Mouse (Mus musculus) activated CD4-positive, CD25-positive, alpha-beta regulatory T cell, adult 4 months (primary cell): ENCODE measurements at regions not wholly inside any gene's neighbourhood (a gene's known extent, or its start where the extent isn't known, plus 50 kb on each side); places are given as distances from the start of the nearest gene placed in this dataset.

Experiments used
- ATAC-seq: one replicate; pipeline ENCODE4 v1.8.0; 2017

DNA sequence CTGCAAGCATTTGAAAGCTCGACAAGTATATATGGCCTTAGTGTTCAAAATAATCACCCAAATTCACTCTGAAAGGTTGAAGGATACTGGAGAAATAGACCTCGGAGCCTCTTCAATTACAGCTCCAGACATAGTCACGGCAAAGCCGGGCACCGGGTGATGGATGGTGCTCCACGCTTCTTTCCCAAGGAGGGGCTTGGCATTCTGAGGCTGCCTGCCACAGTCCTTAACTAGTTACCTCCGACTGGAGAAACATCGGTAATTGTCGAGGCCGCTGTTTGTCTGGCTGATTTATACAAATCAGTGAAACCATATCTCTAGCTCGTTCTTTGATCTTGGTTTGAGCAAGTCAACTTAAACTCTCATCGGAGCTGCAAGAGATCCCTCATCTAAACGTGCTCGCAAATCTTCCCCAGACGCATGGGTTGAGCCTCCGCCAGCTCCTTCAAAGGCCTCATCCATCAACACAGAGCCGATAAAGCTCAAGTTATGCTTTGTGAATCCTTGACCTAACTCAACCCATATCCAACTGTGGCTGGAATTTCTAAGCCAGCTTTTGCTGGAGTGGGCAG is 145.4 kb upstream of the Stx16 start:
- ATAC-seq = no peak

GRCm38 (mm10) chr2:173935706-173936105 is 140.4 kb upstream of the Stx16 start:
- ATAC-seq = no peak

DNA sequence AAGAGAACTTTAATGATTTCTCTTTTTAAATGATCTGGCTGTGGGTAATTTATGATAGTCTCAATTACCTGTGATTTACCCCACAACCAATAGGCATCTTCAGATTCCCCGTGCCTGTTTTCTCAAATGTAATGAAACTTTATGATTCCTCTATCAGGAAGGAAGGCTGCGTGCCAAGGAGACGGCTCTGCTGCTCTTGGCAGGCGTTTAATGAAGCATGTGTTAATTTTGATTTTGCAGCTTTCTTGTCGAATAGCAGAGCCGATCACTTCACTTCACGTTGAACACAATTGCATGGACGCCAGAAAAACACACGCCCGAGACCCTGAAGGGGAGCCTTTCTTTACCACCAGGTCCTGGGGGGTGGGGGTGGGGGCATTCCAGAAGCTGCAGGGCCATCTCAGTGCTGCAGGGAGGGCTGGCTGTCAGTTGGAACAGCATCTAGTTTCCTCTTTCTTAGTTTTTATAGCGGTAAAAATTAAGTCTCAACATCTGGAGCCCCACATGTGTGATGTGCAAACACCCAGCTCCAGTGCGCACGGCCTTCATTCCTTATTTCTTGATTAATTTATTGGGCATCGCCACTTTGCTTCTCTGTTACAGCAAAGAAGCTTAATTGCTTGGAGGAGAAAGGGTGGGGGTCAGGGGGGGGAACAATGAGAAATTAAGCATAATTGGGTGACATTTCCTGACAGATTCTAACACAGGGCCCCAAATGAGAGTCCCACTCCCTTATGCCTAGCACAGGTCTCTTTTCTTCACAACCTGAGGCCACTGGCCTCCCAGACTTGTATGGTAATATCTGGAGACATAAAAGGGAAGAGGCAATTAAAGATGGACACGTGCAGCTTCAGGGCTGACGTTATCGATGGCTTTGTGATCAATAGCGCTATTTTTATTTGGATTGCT is 138.3 kb upstream of the Stx16 start:
- ATAC-seq = no peak

GRCm38 (mm10) chr2:173938440-173938787 is 137.7 kb upstream of the Stx16 start:
- ATAC-seq = no peak

- no peak for ATAC-seq
These were observed 130.7 kb upstream of the Stx16 start for GRCm38 (mm10) chr2:173945441-173945840.

DNA sequence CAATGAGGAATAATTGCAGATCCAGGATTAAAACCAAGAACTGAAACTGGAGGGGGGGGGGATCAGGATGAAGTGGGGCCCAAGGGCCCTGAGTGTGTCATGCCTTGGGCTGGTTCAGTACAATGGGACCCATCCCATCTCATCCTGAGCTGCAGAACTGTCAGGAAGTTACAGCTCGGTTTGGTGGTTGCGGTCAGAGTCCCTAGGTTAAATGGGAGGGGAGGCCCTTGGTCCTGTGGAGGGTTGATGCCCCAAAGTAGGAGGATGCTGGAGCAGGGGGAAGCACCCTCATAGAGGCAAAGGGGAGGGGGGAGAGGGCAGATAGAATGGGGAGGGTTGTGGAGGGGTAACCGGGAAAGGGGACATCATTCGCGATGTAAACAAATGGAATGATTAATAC is 127.5 kb upstream of the Stx16 start:
- no peak for ATAC-seq

DNA sequence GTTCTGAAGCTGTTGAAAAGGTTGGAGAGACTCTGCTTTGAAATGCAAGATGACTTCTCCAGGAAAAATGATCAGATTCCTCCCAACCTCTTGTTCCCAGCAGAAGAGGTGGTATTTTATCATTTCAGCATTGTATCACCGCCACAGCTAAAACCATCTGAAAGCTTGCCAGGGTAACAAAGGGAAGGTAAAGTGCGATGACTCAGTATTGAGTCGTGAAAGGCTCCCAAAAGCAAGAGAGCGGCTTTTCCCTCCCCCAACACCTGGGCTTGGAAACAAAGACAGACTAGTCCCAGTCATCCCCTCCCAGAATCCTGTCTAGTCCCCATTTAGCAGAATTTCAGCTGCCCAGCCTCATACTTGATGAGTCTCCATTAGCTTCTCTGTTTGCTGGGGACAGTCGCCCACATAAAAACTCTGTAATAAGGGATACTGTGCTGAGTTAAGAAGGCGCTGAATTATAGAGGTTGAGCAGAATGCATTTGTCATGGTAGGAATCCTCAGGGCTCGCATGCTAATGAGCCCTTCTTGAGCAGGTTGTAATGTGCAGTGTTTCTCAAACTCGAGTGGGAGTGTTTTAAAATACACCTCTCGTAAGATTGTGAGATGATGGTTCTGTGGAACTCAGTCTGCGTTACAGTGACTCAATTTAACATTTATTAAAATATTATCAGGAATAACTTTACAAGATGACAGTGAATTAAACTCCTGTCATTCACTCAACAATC is 125.8 kb upstream of the Stx16 start:
- ATAC-seq = no peak

- ATAC-seq = no peak
These were observed 110.0 kb upstream of the Stx16 start for GRCm38 (mm10) chr2:173966111-173966510.

DNA sequence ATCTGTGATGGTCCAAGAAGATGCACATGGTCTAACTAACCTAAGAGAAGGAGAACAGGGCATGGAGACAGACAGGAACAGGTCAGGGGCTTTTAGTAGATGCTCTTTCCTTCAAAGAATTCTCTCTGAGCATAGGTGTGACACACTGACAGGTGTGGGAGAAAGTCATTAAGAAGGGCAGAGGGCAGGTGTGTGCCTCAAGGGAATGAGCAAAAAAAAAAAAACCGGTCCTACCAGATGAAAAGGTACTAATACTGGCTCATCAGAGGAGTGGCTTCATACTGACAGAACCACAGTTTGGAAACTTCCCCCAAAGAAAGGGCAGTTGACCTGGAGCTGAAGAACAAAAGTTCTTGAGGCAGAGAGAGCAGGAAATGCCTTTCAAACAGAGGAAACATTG is 105.3 kb upstream of the Stx16 start:
- ATAC-seq = no peak

DNA sequence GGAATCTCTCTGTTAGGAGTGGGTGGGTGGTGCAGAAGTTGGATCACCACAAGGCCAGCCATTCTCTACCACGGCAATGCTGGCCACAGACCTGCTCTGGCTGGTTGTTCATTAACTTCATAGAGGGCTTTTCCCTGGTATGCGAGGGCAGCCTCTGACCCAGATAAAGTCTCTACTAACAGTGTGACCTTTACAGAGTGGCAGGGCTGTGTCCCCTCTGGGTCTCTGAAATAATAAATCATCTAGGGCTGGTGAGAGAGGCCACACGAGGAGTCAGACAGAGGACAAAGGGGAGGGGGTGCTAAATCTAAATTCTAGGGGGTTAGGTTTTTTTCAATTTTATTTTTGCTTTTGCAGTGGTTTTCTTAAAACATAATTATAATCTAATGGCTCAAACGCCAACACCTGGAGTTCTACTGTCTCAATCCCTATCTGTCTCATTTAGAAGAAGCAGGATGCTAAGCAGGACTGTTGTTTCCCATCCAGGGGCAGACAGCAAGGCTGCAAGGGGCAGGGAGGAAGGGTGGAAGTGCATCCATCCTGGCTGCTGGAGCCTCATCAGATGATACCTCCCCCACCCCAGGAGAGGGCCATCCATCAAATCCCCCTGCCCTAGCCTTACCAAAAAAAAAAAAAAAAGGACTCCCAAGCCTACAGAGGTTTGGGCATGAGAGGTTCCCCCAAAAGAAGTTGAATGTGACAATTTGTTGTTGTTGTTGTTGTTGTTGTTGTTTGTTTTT is 99.6 kb upstream of the Stx16 start:
- ATAC-seq = no peak

DNA sequence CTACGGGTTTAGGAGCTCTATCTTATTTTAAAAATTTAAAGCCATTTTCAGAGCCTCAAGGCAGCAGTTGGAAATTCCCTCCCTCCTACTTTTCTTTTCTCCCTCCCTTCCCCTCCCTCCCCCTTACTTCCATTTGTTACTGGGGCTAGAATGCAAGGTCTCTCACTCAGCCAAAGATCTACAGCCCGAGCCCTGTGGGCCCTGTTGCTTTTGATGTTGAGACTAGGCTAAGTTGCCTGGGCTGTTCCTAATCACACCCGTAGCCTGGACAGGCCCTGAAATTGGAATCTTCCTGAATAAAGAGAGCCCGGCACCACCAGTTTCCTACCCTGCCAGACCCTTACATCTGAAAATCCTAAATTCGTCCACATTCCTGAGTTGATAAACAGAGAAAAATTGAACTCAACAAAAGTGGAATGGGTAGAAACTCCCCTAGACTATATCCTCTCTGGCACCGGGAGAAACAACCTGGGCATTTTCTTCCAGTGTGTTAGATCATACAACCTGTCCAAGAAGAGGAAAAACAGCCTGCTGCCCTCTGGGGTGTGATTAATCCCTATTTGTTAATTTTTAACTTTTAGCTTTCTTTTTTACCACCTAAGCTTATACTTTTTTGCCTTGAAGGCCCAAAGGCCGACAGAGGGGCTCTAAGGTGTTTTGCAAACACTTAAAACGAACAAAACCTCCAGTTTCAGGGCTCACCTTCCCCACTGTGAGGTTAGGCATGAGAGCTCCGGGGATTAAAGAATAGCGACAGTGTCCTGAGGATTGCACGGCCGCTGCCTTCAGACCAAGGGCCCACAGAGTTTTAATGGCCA is 98.7 kb upstream of the Stx16 start:
- ATAC-seq = no peak

- no peak for ATAC-seq
These were observed 97.9 kb upstream of the Stx16 start for GRCm38 (mm10) chr2:173978138-173978765.

GRCm38 (mm10) chr2:173981036-173981435 is 95.1 kb upstream of the Stx16 start:
- no peak for ATAC-seq

DNA sequence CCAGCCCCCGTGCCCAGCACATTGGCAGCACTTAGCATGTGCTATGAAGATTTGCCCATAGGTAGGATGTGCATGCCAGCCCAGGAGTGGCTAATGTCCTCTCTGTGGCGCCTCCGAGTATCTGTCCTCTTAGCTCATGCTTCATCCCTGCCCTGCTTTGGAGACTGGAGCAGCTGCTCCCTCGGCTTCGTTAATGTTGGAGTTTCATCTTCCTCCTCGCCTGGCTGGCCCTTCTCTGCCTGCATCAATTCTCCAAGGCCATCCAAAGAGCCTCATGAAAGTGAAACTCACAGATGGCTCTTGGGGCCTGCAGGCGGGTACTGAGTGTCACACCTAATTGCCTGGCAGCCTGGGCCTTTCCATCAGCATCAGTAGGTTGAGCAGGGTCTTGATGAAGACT is 88.6 kb upstream of the Stx16 start:
- no peak for ATAC-seq

GRCm38 (mm10) chr2:173987921-173988320 is 88.2 kb upstream of the Stx16 start:
- ATAC-seq = no peak

DNA sequence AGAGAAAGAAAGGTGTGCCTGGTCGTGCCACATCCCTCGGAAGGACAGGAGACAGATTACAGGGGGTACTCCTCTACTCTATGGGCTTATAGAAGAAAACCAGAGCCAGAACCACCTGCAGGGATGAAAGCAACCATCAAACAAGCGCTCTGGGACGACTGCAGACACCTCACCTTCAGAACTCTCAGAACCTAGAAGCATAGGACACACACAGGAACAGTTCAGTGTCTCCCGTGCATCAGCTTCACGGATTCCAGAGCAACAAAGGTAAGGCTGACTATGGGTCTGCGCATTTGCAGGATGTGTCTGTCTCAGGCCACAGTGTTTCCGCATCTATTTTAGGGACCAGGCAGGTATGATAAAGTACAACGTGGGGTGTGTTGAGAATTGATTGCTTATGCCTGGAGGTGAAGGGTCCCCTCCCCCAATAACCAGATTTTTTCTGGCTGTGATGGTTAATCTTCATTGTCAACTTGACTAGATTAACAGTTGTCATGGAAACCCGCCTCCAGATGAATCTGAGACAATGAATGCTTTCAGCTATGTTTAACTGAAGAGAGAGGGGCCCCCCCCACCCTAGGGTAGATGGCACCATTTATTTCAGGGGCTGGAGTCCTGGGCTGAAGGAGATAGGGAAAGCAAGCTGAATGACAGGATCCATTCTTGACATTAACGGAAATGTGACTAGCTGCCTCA is 87.3 kb upstream of the Stx16 start:
- ATAC-seq = no peak

DNA sequence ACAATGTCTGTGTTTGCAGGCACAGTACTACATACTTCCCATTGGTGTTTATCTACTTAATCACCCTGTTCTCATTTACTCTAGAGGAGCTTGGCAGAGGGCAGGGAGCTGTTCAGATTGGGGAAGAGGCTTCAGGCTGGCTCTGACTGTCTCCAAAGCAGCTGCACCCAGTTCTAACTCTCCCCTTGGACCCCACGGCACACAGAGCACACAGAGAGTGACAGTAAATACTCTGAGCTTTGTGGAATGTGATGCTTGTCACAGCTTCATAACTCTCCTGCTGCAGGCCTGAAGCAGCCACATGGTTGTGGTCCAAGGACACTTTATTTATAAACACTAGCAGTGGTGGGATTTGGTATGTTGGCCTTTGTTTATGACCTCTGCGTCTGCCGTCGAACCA is 85.4 kb upstream of the Stx16 start:
- ATAC-seq = no peak

- no peak for ATAC-seq
These were observed 84.7 kb upstream of the Stx16 start for GRCm38 (mm10) chr2:173991447-173991846.

- ATAC-seq = no peak
These were observed 84.1 kb upstream of the Stx16 start for GRCm38 (mm10) chr2:173992041-173992440.

DNA sequence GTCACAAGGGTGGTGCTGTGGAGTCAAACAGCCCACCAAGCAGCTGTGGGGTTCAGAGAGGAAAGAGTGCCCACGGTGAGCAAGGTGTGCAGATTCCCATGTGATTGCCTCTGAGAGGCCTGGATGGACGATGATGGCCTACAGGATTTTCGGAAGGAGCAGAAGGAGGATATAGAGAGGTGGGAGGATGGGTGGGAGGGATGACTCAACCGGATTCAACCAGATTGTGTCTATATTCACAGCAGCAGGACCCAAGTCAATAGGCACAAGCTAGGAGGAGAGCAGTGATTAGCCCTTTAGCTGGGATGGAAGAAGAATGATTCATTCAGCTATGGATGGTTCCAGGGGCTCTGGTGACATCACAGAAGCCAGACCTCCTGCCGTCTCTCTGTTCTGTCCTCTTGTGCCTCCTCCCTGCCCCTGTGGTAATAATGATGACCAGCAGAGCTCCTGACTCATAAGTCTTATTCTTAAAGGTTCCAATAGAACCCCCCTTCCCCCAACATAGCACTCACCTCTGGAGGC is 82.6 kb upstream of the Stx16 start:
- no peak for ATAC-seq
